Mouse (Mus musculus) MEL (cell line): Measurements from ENCODE around the gene P2rx4. TPM values are rescaled to one million over a fixed set of nuclear protein-coding genes. Genes with fewer than 3 reads are reported as not detected.

Experiments
- DNase-seq: peaks from one replicate; pipeline ENCODE4 v3.0.0; 2011; ENCODE audit warnings: low read depth, low spot score
- H3K27ac ChIP-seq: 2 replicates; pipeline ENCODE4 v1.5.1; 2012; ENCODE audit warnings: low read depth, mild to moderate bottlenecking, control low read depth, low read length, moderate library complexity; ENCODE audit not compliant: control insufficient read depth
- H3K27me3 ChIP-seq, 2 experiments: fragments of 150-350 bp in 1 of 2; sonication (generic) in 1 of 2; 2 replicates each; pipeline ENCODE4 v1.6.1; 2012; ENCODE audit warnings: low read length in 2 of 2, mild to moderate bottlenecking in 2 of 2, improper control_type of control experiment in 1 of 2, moderate library complexity in 1 of 2; ENCODE audit not compliant: insufficient read depth in 2 of 2, control insufficient read depth in 1 of 2
- H3K36me3 ChIP-seq, 2 experiments: 2 replicates each; pipeline ENCODE4 v1.6.1; 2012 to 2014; ENCODE audit warnings: low read length in 2 of 2, improper control_type of control experiment in 1 of 2, inconsistent platforms in 1 of 2, mild to moderate bottlenecking in 1 of 2; ENCODE audit not compliant: insufficient read depth in 2 of 2, control insufficient read depth in 1 of 2
- H3K4me1 ChIP-seq, 2 experiments: fragments of 150-350 bp in 1 of 2; sonication (generic) in 1 of 2; 2 replicates each; pipeline ENCODE4 v1.6.1; 2012; ENCODE audit warnings: low read length in 2 of 2, improper control_type of control experiment in 1 of 2, mild to moderate bottlenecking in 1 of 2; ENCODE audit not compliant: insufficient read depth in 2 of 2, control insufficient read depth in 1 of 2
- H3K4me3 ChIP-seq, 2 experiments: fragments of 150-350 bp in 1 of 2; sonication (generic) in 1 of 2; 2 replicates each; pipeline ENCODE4 v1.5.1; 2012; ENCODE audit warnings: low read depth in 2 of 2, low read length in 2 of 2, mild to moderate bottlenecking in 2 of 2, moderate library complexity in 2 of 2, control low read depth in 1 of 2, improper control_type of control experiment in 1 of 2; ENCODE audit not compliant: control insufficient read depth in 1 of 2, insufficient read depth in 1 of 2
- H3K79me2 ChIP-seq: 2 replicates; pipeline ENCODE4 v1.6.1; 2012; ENCODE audit warnings: mild to moderate bottlenecking, low read length, moderate library complexity; ENCODE audit not compliant: control insufficient read depth, poor library complexity, insufficient read depth
- H3K9ac ChIP-seq: 2 replicates; pipeline ENCODE4 v1.6.1; 2012; ENCODE audit warnings: low read depth, mild to moderate bottlenecking, control low read depth, low read length, moderate library complexity; ENCODE audit not compliant: control insufficient read depth, poor library complexity, severe bottlenecking
- H3K9me3 ChIP-seq: fragments of 150-350 bp; sonication (generic); replicated peaks from 2 replicates; pipeline ENCODE4 v1.6.1; 2012; ENCODE audit warnings: mild to moderate bottlenecking, low read length, improper control_type of control experiment, moderate library complexity; ENCODE audit not compliant: insufficient read depth
- BHLHE40 ChIP-seq: IDR thresholded peaks from 2 replicates; pipeline ENCODE4 v1.6.1; 2012; ENCODE audit warnings: low read depth, mild to moderate bottlenecking, inconsistent platforms, low read length, improper control_type of control experiment, borderline replicate concordance
- CTCF ChIP-seq, 3 experiments: IDR thresholded peaks in 2 of 3; conservative IDR thresholded peaks in 1 of 3; 2 replicates each; pipeline ENCODE4 v1.5.1; 2011 to 2012; ENCODE audit warnings: low read length in 3 of 3, low read depth in 2 of 3, mild to moderate bottlenecking in 2 of 3, improper control_type of control experiment in 1 of 3, inconsistent platforms in 1 of 3, mixed read lengths in 1 of 3, moderate library complexity in 1 of 3; ENCODE audit not compliant: control insufficient read depth in 1 of 3, insufficient read depth in 1 of 3, poor library complexity in 1 of 3, severe bottlenecking in 1 of 3
- EP300 ChIP-seq, 2 experiments: IDR thresholded peaks; 2 replicates each; pipeline ENCODE4 v1.6.1; 2011; ENCODE audit warnings: improper control_type of control experiment in 2 of 2, low read length in 2 of 2, low read depth in 1 of 2, mild to moderate bottlenecking in 1 of 2
- ETS1 ChIP-seq: IDR thresholded peaks from 2 replicates; pipeline ENCODE4 v1.6.1; 2012; ENCODE audit warnings: low read depth, mild to moderate bottlenecking, inconsistent platforms, low read length, improper control_type of control experiment, moderate library complexity
- GATA1 ChIP-seq: IDR thresholded peaks from 2 replicates; pipeline ENCODE4 v1.6.1; 2011; ENCODE audit warnings: low read depth, low read length, improper control_type of control experiment
- KAT2A ChIP-seq: conservative IDR thresholded peaks from 2 replicates; pipeline ENCODE4 v1.6.1; 2012; ENCODE audit warnings: low read depth, low read length, improper control_type of control experiment, inconsistent platforms
- MAX ChIP-seq: IDR thresholded peaks from 2 replicates; pipeline ENCODE4 v1.6.1; 2011; ENCODE audit warnings: low read length, improper control_type of control experiment
- MAZ ChIP-seq: IDR thresholded peaks from 2 replicates; pipeline ENCODE4 v1.6.1; 2012; ENCODE audit warnings: low read depth, mild to moderate bottlenecking, inconsistent platforms, low read length, improper control_type of control experiment
- MEF2A ChIP-seq: IDR thresholded peaks from 2 replicates; pipeline ENCODE4 v1.6.1; 2014; ENCODE audit warnings: low read depth, mild to moderate bottlenecking, inconsistent platforms, low read length, improper control_type of control experiment; ENCODE audit not compliant: poor library complexity, insufficient replicate concordance, severe bottlenecking; ENCODE audit errors: extremely low read depth
- MXI1 ChIP-seq: IDR thresholded peaks from 2 replicates; pipeline ENCODE4 v1.6.1; 2011; ENCODE audit warnings: mild to moderate bottlenecking, low read depth, low read length, improper control_type of control experiment
- MYC ChIP-seq: IDR thresholded peaks from 2 replicates; pipeline ENCODE4 v1.6.1; 2011; ENCODE audit warnings: low read depth, mild to moderate bottlenecking, low read length, improper control_type of control experiment, moderate library complexity
- NELFE ChIP-seq: IDR thresholded peaks from 2 replicates; pipeline ENCODE4 v1.6.1; 2011; ENCODE audit warnings: low read depth, low read length, improper control_type of control experiment
- NRF1 ChIP-seq: IDR thresholded peaks from 2 replicates; pipeline ENCODE4 v1.6.1; 2014; ENCODE audit warnings: low read depth, mild to moderate bottlenecking, inconsistent platforms, low read length, improper control_type of control experiment, moderate library complexity; ENCODE audit not compliant: poor library complexity, insufficient read depth, severe bottlenecking
- POLR2A ChIP-seq, 2 experiments: IDR thresholded peaks; 2 replicates each; pipeline ENCODE4 v1.6.1; 2011 to 2012; ENCODE audit warnings: low read length in 2 of 2, mild to moderate bottlenecking in 2 of 2, control low read depth in 1 of 2, improper control_type of control experiment in 1 of 2, low read depth in 1 of 2, moderate library complexity in 1 of 2; ENCODE audit not compliant: control insufficient read depth in 1 of 2, insufficient read depth in 1 of 2, poor library complexity in 1 of 2
- RAD21 ChIP-seq: IDR thresholded peaks from 2 replicates; pipeline ENCODE4 v1.6.1; 2011; ENCODE audit warnings: mild to moderate bottlenecking, low read depth, low read length, improper control_type of control experiment
- RCOR1 ChIP-seq: IDR thresholded peaks from 2 replicates; pipeline ENCODE4 v1.6.1; 2012; ENCODE audit warnings: low read depth, mild to moderate bottlenecking, inconsistent platforms, low read length, improper control_type of control experiment
- SIN3A ChIP-seq: IDR thresholded peaks from 2 replicates; pipeline ENCODE4 v1.6.1; 2012; ENCODE audit warnings: low read length, improper control_type of control experiment, inconsistent platforms
- TAL1 ChIP-seq: IDR thresholded peaks from 2 replicates; pipeline ENCODE4 v1.6.1; 2012; ENCODE audit warnings: mild to moderate bottlenecking, inconsistent platforms, low read length, moderate library complexity, mixed read lengths
- TBP ChIP-seq: IDR thresholded peaks from 2 replicates; pipeline ENCODE4 v1.8.0; 2011; ENCODE audit warnings: low read depth, low read length, improper control_type of control experiment
- TCF12 ChIP-seq: IDR thresholded peaks from 2 replicates; pipeline ENCODE4 v1.6.1; 2014; ENCODE audit warnings: low read depth, mild to moderate bottlenecking, inconsistent platforms, low read length, improper control_type of control experiment, moderate library complexity
- ZC3H11A ChIP-seq: IDR thresholded peaks from 2 replicates; pipeline ENCODE4 v1.6.1; 2012; ENCODE audit warnings: low read depth, mild to moderate bottlenecking, inconsistent platforms, low read length, improper control_type of control experiment
- ZNF384 ChIP-seq: IDR thresholded peaks from 2 replicates; pipeline ENCODE4 v1.6.1; 2012; ENCODE audit warnings: low read depth, mild to moderate bottlenecking, inconsistent platforms, low read length, improper control_type of control experiment
- polyA plus RNA-seq, 2 experiments: library from polyadenylated mRNA; stranded (reverse) in 1 of 2; unstranded in 1 of 2; fragments of >175 nt in 1 of 2; fragments of >200 nt in 1 of 2; gene quantifications; 2 replicates each; pipeline versions ENCODE4 v1.2.1 to v1.2.4; 2012; ENCODE audit warnings: low replicate concordance in 2 of 2, low read depth in 1 of 2; ENCODE audit not compliant: insufficient read length in 2 of 2, insufficient read depth in 1 of 2, missing spikeins in 1 of 2
- total RNA-seq: library from RNA; depleted of rRNA; stranded (reverse); fragments of 300-350 nt; gene quantifications from 2 replicates; pipeline ENCODE4 v1.2.3, GENCODE M21; 2012

The P2rx4 gene
- total and polyA plus RNA-seq, 3 experiments, result 15.2 to 30.9 TPM; not detected in 1

- no peak overlapping the region for H3K27ac ChIP-seq
- no peaks in the 10 kb centered on the region for H3K9me3 ChIP-seq
- no peaks in the 10 kb centered on the region for H3K27me3 ChIP-seq
- TF ChIP-seq BHLHE40, result no peak
- TF ChIP-seq TBP, result no peak
- TF ChIP-seq, all 39 proteins: peak for 0
- Histone ChIP-seq H3K79me2 (no peaks in the 10 kb centered on the region), H3K4me3 (no peak overlapping the region), H3K9ac (no peak overlapping the region), H3K4me1 (no peaks in the 10 kb centered on the region), H3K36me3 (no peaks in the 10 kb centered on the region; a peak in 1 of 4 replicates)
- no peak for DNase-seq
These were observed 26.5 kb downstream of the P2rx4 start for GRCm38 (mm10) chr5:122733881-122734280.

- Histone ChIP-seq H3K9ac (no peak overlapping the region), H3K4me1 (no peaks in the 10 kb centered on the region)
- no peak for DNase-seq
- no peak for TF ChIP-seq GATA1
- no peak for TF ChIP-seq MXI1
- no peak for TF ChIP-seq POLR2A (IDR thresholded peaks at IDR 0.05; ENCODE audit: control insufficient read depth in 1 of 2, insufficient read depth in 1 of 2, low read depth in 1 of 2, low read length in 2 of 2, poor library complexity in 1 of 2)
- TF ChIP-seq MEF2A, result no peak
- TF ChIP-seq RAD21, result no peak
- no peak for TF ChIP-seq MAZ
- TF ChIP-seq ZNF384, result no peak
- TF ChIP-seq NELFE, result no peak
- no peak for TF ChIP-seq CTCF (IDR thresholded peaks at IDR 0.05 in 2 of 3, conservative IDR thresholded peaks at IDR 0.05 in 1 of 3; ENCODE audit: control insufficient read depth in 1 of 3, insufficient read depth in 1 of 3, low read depth in 2 of 3, low read length in 3 of 3, poor library complexity in 1 of 3, severe bottlenecking in 1 of 3)
- no peak for TF ChIP-seq BHLHE40
- no peak for TF ChIP-seq MYC
- TF ChIP-seq, all 39 proteins: peak for 0
- no peaks in the 10 kb centered on the region; a peak in 1 of 4 replicates for H3K36me3 ChIP-seq
- H3K79me2 ChIP-seq, result no peaks in the 10 kb centered on the region
- H3K9me3 ChIP-seq, result no peaks in the 10 kb centered on the region
- no peak overlapping the region for H3K4me3 ChIP-seq
- no peaks in the 10 kb centered on the region for H3K27me3 ChIP-seq
- H3K27ac ChIP-seq, result no peak overlapping the region
These were observed 28.5 kb downstream of the P2rx4 start for GRCm38 (mm10) chr5:122735853-122736252.

GRCm38 (mm10) chr5:122736761-122737160, 29.4 kb downstream of the P2rx4 start:
- Histone ChIP-seq H3K27me3 (no peaks in the 10 kb centered on the region), H3K79me2 (no peaks in the 10 kb centered on the region), H3K36me3 (no peaks in the 10 kb centered on the region; a peak in 1 of 4 replicates), H3K27ac (no peak overlapping the region), H3K9ac (no peak overlapping the region), H3K9me3 (no peaks in the 10 kb centered on the region), H3K4me1 (no peaks in the 10 kb centered on the region), H3K4me3 (no peak overlapping the region)
- TF ChIP-seq POLR2A (IDR thresholded peaks at IDR 0.05; ENCODE audit: control insufficient read depth in 1 of 2, insufficient read depth in 1 of 2, low read depth in 1 of 2, low read length in 2 of 2, poor library complexity in 1 of 2) (no peak), ZNF384 (no peak), TAL1 (no peak), MAX (no peak), KAT2A (no peak), EP300 (IDR thresholded peaks at IDR 0.05; ENCODE audit: low read depth in 1 of 2, low read length in 2 of 2) (no peak), ETS1 (no peak), SIN3A (no peak), RCOR1 (no peak), ZC3H11A (no peak), NRF1 (no peak), TCF12 (no peak)
- no peak for DNase-seq
